Mouse (Mus musculus): ENCODE measurements around the gene Ly6g6f. TPM values are rescaled to one million over a fixed set of nuclear protein-coding genes. Genes with fewer than 3 reads are reported as not detected.

Ly6g6f gene
- polyA plus RNA-seq, 1 experiment from 2014 or later, result 0.96 TPM

DNA sequence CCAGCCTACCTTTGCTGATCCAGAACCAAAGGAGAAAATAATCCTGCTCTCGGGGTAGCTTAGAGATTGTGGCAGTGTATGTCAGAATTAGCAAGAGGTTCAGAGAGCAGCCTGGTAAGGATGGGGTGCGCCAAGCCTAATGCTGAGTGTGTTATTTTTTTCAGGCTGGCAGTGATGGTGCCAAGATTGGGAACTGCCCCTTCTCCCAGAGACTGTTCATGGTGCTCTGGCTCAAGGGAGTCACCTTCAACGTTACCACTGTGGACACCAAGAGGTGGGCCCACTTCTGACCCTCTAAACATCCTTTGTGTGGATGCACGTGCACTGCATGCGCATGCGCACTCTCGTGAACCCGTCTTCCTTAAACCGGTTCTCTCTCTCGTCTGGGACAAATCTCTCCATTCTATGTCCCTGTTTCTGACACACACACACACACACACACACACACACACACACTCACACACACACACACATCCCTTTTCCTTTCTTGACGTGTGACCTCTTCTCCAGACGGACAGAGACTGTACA lies 33.1 kb downstream of the Ly6g6f start:
- peaks cover 52% of the 10 kb centered on the region for H3K36me3 ChIP-seq (ENCODE audit: insufficient read depth)
- peak overlapping the region; percentile 87 for H3K9ac ChIP-seq
- no peak for ATAC-seq (ENCODE audit: insufficient read depth)

GRCm38 (mm10) chr17:35051156-35052086 lies 34.0 kb downstream of the Ly6g6f start:
- peak overlapping the region; percentile 87 for H3K9ac ChIP-seq
- H3K4me2 ChIP-seq, result peak overlapping the region; percentile 92
- H3K27ac ChIP-seq (ENCODE audit: low read depth), result peak overlapping the region; percentile 99
- whole genome bisulfite sequencing, result under 1% methylated on average over 21 of the region's 21 CpGs
- peak; percentile 54 for ATAC-seq (ENCODE audit: insufficient read depth)
- DNase-seq, result peak; percentile 84
- no peaks in the 10 kb centered on the region for H3K9me3 ChIP-seq (ENCODE audit: low read depth, low read length)
- H3K4me1 ChIP-seq (ENCODE audit: insufficient read depth), result peaks cover 29% of the 10 kb centered on the region
- no peaks in the 10 kb centered on the region for H3K27me3 ChIP-seq (ENCODE audit: insufficient read depth, low read length)
- peak overlapping the region; percentile 54 for H3K4me3 ChIP-seq (ENCODE audit: low read depth, low read length)
- peaks cover 44% of the 10 kb centered on the region for H3K36me3 ChIP-seq (ENCODE audit: insufficient read depth)
- no peak for TF ChIP-seq CTCF (IDR thresholded peaks at IDR 0.05; ENCODE audit: low read depth)

More for the DNA sequence above, 33.1 kb downstream of the Ly6g6f start:
- Histone ChIP-seq H3K4me3 (ENCODE audit: low read depth, low read length) (peak overlapping the region; percentile 54), H3K9me3 (ENCODE audit: low read depth, low read length) (no peaks in the 10 kb centered on the region), H3K27ac (ENCODE audit: low read depth) (peak overlapping the region; percentile 99), H3K27me3 (ENCODE audit: insufficient read depth, low read length) (no peaks in the 10 kb centered on the region), H3K4me1 (ENCODE audit: insufficient read depth) (peaks cover 24% of the 10 kb centered on the region), H3K4me2 (peak overlapping the region; percentile 92)
- 71% methylated on average over 12 of the region's 12 CpGs for WGBS
- no peak for TF ChIP-seq CTCF (IDR thresholded peaks at IDR 0.05; ENCODE audit: low read depth)
- no peak for DNase-seq

DNA sequence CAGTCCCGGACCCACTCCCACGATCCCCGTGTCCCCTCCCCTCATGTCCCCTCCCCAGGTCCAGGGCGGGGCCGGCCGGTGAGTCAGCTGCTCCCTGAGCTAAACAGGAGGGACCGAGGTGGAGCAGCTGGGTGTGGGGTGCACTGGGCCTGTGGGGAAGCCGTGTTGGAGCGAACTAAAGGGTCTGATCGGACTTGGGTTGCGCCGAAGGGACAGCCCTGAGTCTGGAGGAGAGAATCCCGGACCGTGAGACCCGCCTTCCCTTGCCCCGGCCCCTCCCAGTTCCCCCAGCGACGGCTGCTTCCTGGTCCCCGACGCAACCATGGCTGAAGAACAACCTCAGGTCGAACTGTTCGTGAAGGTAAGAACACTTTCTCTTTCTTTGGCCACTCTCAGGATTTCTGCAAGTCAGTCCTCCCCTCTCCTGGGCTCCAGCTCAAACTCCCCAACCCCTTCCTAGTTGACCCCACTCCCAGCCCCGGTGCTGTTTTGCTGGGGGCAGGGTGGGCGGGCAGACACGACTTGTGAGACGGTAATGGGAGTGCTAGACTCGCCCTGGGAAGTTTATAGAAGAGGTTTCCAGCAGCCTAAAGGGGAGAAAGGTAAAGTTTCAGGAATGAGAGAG lies 35.2 kb downstream of the Ly6g6f start:
- under 1% methylated on average over 27 of the region's 27 CpGs for WGBS
- Histone ChIP-seq H3K36me3 (ENCODE audit: insufficient read depth) (peaks cover 32% of the 10 kb centered on the region), H3K27me3 (ENCODE audit: insufficient read depth, low read length) (no peaks in the 10 kb centered on the region), H3K9me3 (ENCODE audit: low read depth, low read length) (no peaks in the 10 kb centered on the region), H3K4me3 (ENCODE audit: low read depth, low read length) (peak overlapping the region; percentile 54), H3K9ac (peak overlapping the region; percentile 87), H3K4me2 (peak overlapping the region; percentile 92), H3K4me1 (ENCODE audit: insufficient read depth) (peaks cover 29% of the 10 kb centered on the region), H3K27ac (ENCODE audit: low read depth) (peak overlapping the region; percentile 99)
- DNase-seq (peak; percentile 84), ATAC-seq (ENCODE audit: insufficient read depth) (peak; percentile 41)
- TF ChIP-seq CTCF (IDR thresholded peaks at IDR 0.05; ENCODE audit: low read depth), result no peak

DNA sequence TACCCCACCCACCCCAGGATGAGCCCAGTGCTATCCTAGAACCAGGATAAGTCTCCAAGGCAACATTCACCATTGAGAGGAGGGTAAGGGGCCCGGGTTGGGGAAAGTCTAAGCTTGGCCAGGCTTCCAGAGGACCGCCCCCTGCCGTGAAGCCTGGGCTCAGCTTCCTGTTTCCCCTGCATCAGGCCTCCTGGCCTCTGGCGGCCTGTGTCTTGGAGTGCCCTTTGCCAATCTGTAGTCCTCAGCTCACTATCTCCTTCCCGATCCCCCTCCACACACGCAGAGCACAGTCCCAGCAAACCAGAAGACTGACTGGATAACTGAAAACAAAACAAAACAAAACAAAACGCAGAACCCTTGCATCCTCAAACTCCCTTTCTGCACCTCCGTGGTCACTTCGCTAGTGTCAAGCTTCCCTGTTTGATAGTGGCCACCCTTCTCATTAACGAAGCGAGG lies 35.8 kb downstream of the Ly6g6f start, which contains the start of gene Clic1:
Gene Clic1, plus strand, starts transcription at position 406 of the 456 bp plus-strand sequence.
- no peaks in the 10 kb centered on the region for H3K27me3 ChIP-seq (ENCODE audit: insufficient read depth, low read length)
- peak; percentile 52 for TF ChIP-seq CTCF (IDR thresholded peaks at IDR 0.05; ENCODE audit: low read depth)
- H3K9me3 ChIP-seq (ENCODE audit: low read depth, low read length), result no peaks in the 10 kb centered on the region
- peak; percentile 93 for DNase-seq
- peak within 1 kb of the TSS; percentile 92 for H3K4me2 ChIP-seq
- H3K9ac ChIP-seq, result peak within 1 kb of the TSS; percentile 87
- H3K36me3 ChIP-seq (ENCODE audit: insufficient read depth), result peaks cover 26% of the 10 kb centered on the region
- H3K4me3 ChIP-seq (ENCODE audit: low read depth, low read length), result peak within 1 kb of the TSS; percentile 54
- peak; percentile 31 for ATAC-seq (ENCODE audit: insufficient read depth)
- peak within 1 kb of the TSS; percentile 99 for H3K27ac ChIP-seq (ENCODE audit: low read depth)
- WGBS, result 1% methylated on average over 11 of the region's 11 CpGs
- peaks cover 29% of the 10 kb centered on the region for H3K4me1 ChIP-seq (ENCODE audit: insufficient read depth)

DNA sequence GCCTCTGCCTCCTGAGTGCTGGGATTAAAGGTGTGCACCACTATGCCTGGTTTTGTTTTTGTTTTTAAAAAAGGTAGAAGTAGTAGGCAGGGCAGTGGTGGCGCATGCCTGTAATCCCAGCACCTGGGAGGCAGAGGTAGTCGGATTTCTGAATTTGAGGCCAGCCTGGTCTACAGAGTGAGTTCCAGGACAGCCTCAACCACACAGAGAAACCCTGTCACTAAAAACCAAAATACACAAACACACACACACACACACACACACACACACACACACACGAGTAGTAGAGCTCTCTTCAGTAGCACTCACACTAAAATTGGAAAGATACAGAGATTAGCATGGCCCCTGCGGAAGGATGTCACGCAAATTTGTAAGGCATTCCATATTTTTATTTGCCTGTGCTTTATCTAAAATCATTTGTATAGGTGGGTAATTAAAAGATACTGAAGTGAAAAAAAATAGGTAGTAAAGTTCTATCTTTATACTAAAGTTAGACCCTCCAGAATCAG lies 36.4 kb downstream of the Ly6g6f start:
- Histone ChIP-seq H3K4me2 (peak overlapping the region; percentile 92), H3K36me3 (ENCODE audit: insufficient read depth) (peaks cover 20% of the 10 kb centered on the region), H3K4me3 (ENCODE audit: low read depth, low read length) (peak overlapping the region; percentile 54; the same call in 1 of the 2 replicates), H3K27me3 (ENCODE audit: insufficient read depth, low read length) (no peaks in the 10 kb centered on the region), H3K9me3 (ENCODE audit: low read depth, low read length) (no peaks in the 10 kb centered on the region), H3K9ac (no peak overlapping the region), H3K27ac (ENCODE audit: low read depth) (peak overlapping the region; percentile 99), H3K4me1 (ENCODE audit: insufficient read depth) (peaks cover 29% of the 10 kb centered on the region)
- DNase-seq (no peak), ATAC-seq (ENCODE audit: insufficient read depth) (no peak)
- WGBS, result 63% methylated on average over 5 of the region's 5 CpGs
- TF ChIP-seq CTCF (IDR thresholded peaks at IDR 0.05; ENCODE audit: low read depth), result no peak

- Histone ChIP-seq H3K4me3 (ENCODE audit: low read depth, low read length) (no peak overlapping the region), H3K36me3 (ENCODE audit: insufficient read depth) (peaks cover 13% of the 10 kb centered on the region), H3K27me3 (ENCODE audit: insufficient read depth, low read length) (no peaks in the 10 kb centered on the region), H3K27ac (ENCODE audit: low read depth) (peak overlapping the region; percentile 99), H3K9ac (peak overlapping the region; percentile 6; the same call in 1 of the 2 replicates), H3K9me3 (ENCODE audit: low read depth, low read length) (no peaks in the 10 kb centered on the region), H3K4me1 (ENCODE audit: insufficient read depth) (peaks cover 29% of the 10 kb centered on the region), H3K4me2 (peak overlapping the region; percentile 99)
- ATAC-seq (ENCODE audit: insufficient read depth), result no peak
- peak; percentile 46 for DNase-seq
- WGBS, result 23% methylated on average over 11 of the region's 11 CpGs
- TF ChIP-seq CTCF (IDR thresholded peaks at IDR 0.05; ENCODE audit: low read depth), result no peak
Observed at GRCm38 (mm10) chr17:35048149-35048931, 37.1 kb downstream of the Ly6g6f start.
